Mouse (Mus musculus): Measurements from ENCODE around the gene Wrap53.

Gene Wrap53

GRCm38 (mm10) chr11:69527098-69528030 is 52.7 kb downstream of the Wrap53 start:
- no peak for DNase-seq

- no peak for DNase-seq
These were observed 53.4 kb downstream of the Wrap53 start for GRCm38 (mm10) chr11:69526631-69527030.

- DNase-seq, result no peak
These were observed 54.4 kb downstream of the Wrap53 start for GRCm38 (mm10) chr11:69525661-69526060.

GRCm38 (mm10) chr11:69523651-69524050 is 56.4 kb downstream of the Wrap53 start:
- no peak for DNase-seq

GRCm38 (mm10) chr11:69521526-69522149 is 58.4 kb downstream of the Wrap53 start:
- no peak for DNase-seq

GRCm38 (mm10) chr11:69519976-69520375 is 60.1 kb downstream of the Wrap53 start:
- no peak for DNase-seq

GRCm38 (mm10) chr11:69516661-69517060 is 63.4 kb downstream of the Wrap53 start:
- DNase-seq, result no peak

- no peak for DNase-seq
These were observed 63.9 kb downstream of the Wrap53 start for GRCm38 (mm10) chr11:69516151-69516640.

- DNase-seq, result peak; percentile 38
These were observed 66.2 kb downstream of the Wrap53 start for GRCm38 (mm10) chr11:69513840-69514239.

Measured in cerebellum, adult 9-11 months (tissue).